16 mouse cellular contexts compared by ENCODE assay signal in the genomic region with DNA sequence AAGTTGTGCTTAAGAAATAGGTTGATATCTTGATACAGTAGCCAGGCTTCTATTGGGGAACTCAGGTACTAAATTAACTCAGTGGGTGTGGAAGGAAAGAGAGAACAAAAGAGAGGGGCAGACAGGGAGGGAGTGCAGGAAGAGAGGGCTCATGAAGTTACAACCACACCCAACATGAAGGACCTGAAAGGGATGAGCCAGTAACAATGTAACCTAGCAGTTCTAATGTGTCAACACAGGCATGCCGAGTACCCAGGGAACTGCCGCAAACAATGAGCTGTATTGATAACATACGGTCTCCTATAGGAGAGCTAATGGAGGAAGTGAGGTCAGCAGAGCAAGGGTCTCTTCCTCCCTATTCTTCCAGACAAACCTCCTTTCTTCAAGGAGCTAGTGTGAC.
"Had no signal": no experiment of that assay in that cellular context is flagged by ENCODE, and none has a peak within 500 bp of the region (broad histone marks: within the 10 kb centered on the region; RNA-seq: fewer than 3 reads in every experiment).

No protein-coding gene starts in this region.

- ATAC-seq: hindbrain, embryonic 16.5 days; inflammation-experienced regulatory T-cells, adult 6 months; intestine, embryonic 15.5 days; intestine, postnatal 0 days had no signal

- DNase-seq: gastrocnemius, adult 2 months; gastrocnemius, postnatal 10 days; gastrocnemius, postnatal 25 days; heart, adult 18-20 months; heart, postnatal 4 days; kidney, adult 18-20 months; kidney, adult 8-10 months; kidney, postnatal 10 days; kidney, postnatal 25 days; kidney, postnatal 4 days; liver; liver, embryonic 13.5 days had no signal
